Mouse (Mus musculus): Measurements from ENCODE around the gene Gucy1b2. TPM values are rescaled to one million over a fixed set of nuclear protein-coding genes. Genes with fewer than 3 reads are reported as not detected.

Gene Gucy1b2
- polyA plus RNA-seq, 1 experiment from 2014 or later: 2.2 TPM

DNA sequence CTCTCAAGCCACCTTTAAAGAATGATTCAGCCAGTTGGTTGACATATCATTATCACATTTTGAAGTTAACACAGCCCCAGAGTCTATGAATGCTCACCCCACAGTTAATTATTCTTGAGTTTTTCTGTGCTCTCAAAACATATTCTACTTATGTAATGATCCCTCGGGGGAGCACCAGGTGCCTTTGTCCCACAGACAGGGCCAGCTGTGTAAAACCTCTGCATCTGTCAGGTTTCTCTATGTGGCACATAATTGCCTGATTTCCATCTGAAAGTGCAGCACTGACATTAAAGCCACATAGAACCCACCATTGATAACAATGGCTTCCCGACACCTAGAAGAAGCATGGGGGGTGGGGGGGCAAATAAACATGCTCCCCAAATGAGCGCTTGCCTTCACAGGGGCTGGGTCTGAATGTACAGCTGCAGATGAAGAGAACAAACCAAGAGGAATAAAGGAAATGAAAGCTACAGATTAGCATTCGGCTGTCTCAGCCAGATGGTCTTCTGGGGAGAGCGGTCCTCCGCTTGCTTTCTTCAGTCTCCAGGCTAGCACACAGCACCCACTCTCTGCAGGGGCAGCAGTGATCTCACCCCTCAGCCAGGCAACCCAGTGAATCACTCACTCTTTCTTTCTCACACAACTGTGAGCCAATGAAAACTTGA lies 66.9 kb downstream of the Gucy1b2 start:
- ATAC-seq (ENCODE audit: low FRiP score, low read depth): peak; percentile 85
- Histone ChIP-seq H3K27me3 (no peaks in the 10 kb centered on the region), H3K4me3 (no peak overlapping the region), H3K4me1 (peaks cover 18% of the 10 kb centered on the region), H3K27ac (replicated peaks) (peak overlapping the region; percentile 70), H3K36me3 (no peaks in the 10 kb centered on the region), H3K9me3 (no peaks in the 10 kb centered on the region), H3K4me2 (replicated peaks) (peak overlapping the region; percentile 28), H3K9ac (replicated peaks) (no peak overlapping the region)
- WGBS: 36% methylated on average over 6 of the region's 6 CpGs

DNA sequence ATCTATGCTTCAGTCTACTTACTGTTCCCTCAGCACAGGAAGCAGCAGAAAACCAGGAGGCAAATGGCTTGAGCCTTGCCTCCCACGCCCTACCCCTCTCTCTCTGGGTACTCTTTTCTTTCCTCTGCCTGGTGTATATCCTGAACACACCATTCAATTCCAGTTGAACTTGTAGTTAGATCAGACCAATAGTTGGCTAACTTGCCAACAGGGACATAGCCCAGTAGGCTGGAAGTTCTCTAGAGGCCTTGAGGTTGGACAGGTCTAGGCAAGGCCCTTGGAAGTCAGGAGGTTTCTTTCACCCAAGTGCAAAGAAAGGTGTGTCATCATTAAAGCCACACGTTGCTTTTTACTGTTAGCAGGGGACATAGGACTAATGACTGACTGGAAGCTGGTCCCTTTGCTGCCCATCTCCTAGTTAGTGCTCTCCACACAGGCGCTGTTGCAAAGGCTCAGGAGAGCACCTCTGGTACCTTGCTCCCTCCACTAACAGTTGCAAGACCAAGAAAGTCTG lies 72.2 kb downstream of the Gucy1b2 start:
- WGBS: 90% methylated on average over 3 of the region's 3 CpGs
- Histone ChIP-seq H3K4me1 (peaks cover 4% of the 10 kb centered on the region; the same call in 1 of the 2 replicates), H3K9me3 (no peaks in the 10 kb centered on the region), H3K4me3 (no peak overlapping the region), H3K36me3 (no peaks in the 10 kb centered on the region), H3K9ac (replicated peaks) (no peak overlapping the region), H3K27ac (replicated peaks) (no peak overlapping the region), H3K4me2 (replicated peaks) (no peak overlapping the region), H3K27me3 (no peaks in the 10 kb centered on the region)
- ATAC-seq (ENCODE audit: low FRiP score, low read depth): no peak

DNA sequence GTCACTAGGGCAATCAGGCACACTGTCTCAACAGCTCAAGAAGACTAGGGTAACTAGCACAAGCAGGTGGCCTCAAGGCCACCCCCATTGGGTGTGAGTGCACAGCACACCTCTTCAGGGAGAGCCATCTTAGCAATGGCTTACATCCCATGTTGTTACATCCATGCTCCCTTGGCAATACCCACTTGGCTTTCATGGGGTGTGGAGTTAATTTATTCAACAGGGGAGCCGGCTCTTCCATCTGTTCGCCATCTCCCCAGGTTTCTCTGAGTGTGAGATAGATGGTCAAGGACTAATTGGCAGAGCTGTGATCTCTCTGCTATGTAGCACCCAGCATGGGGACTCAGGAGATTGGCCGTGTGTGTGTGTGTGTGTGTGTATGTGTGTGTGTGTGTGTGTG lies 73.0 kb downstream of the Gucy1b2 start:
- H3K4me3 ChIP-seq: no peak overlapping the region
- H3K27ac ChIP-seq (replicated peaks): no peak overlapping the region
- H3K36me3 ChIP-seq: no peaks in the 10 kb centered on the region
- 95% methylated on average over 3 of the region's 3 CpGs for WGBS
- H3K27me3 ChIP-seq: no peaks in the 10 kb centered on the region
- H3K9me3 ChIP-seq: no peaks in the 10 kb centered on the region
- H3K9ac ChIP-seq (replicated peaks): no peak overlapping the region
- no peak for ATAC-seq (ENCODE audit: low FRiP score, low read depth)
- no peaks in the 10 kb centered on the region for H3K4me1 ChIP-seq
- no peak overlapping the region for H3K4me2 ChIP-seq (replicated peaks)

DNA sequence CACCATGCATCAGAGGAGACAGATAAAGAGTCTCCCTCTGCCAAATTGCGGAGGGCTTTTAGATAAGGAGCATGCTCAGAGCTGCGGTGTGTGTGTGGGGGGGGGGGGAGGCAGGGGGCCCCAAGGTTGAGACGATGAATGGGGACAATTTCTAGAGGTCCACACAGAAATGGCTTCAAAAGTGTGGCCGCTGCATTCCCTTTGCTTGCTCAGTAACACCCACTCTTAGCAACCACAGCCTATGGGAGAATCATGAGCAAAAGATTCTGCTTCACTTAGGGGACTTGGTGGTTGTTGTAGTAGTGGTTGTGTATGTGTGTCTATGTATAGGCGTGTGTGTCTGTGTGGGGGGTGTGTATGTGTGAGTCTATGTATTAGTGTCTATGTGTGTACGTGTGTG lies 75.5 kb downstream of the Gucy1b2 start:
- Histone ChIP-seq H3K4me2 (replicated peaks) (no peak overlapping the region), H3K4me1 (no peaks in the 10 kb centered on the region), H3K27ac (replicated peaks) (no peak overlapping the region), H3K27me3 (no peaks in the 10 kb centered on the region), H3K9ac (replicated peaks) (no peak overlapping the region), H3K36me3 (0 out of 2 replicates have a peak, but pooled peaks cover 7% of the 10 kb centered on the region), H3K9me3 (no peaks in the 10 kb centered on the region), H3K4me3 (no peak overlapping the region)
- 73% methylated on average over 6 of the region's 6 CpGs for WGBS
- ATAC-seq (ENCODE audit: low FRiP score, low read depth): no peak

DNA sequence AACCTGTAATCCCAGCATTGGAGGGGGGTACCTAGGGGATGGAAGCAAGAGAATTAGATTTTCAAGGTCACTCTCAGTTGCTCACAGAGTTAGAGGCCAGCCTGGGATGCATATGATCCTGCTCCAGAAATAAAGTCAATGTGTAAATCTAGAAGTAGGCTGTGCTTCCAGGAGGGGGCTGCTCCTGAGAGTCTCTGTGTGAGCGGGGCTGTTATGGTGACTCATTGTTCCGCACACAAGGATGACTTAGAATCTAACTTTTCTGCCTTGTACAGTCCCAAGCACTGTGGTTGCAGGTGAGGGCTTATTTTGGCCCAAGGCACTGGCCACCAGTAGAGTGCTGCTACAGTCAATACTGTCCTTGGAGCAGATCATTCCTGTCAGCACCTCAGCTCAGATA lies 76.7 kb downstream of the Gucy1b2 start:
- H3K27ac ChIP-seq (replicated peaks): no peak overlapping the region
- no peak for ATAC-seq (ENCODE audit: low FRiP score, low read depth)
- no peak overlapping the region for H3K9ac ChIP-seq (replicated peaks)
- H3K36me3 ChIP-seq: 0 out of 2 replicates have a peak, but pooled peaks cover 7% of the 10 kb centered on the region
- H3K4me1 ChIP-seq: no peaks in the 10 kb centered on the region
- WGBS: 96% methylated on average over 2 of the region's 2 CpGs
- H3K9me3 ChIP-seq: no peaks in the 10 kb centered on the region
- no peak overlapping the region for H3K4me3 ChIP-seq
- H3K27me3 ChIP-seq: no peaks in the 10 kb centered on the region
- no peak overlapping the region for H3K4me2 ChIP-seq (replicated peaks)

DNA sequence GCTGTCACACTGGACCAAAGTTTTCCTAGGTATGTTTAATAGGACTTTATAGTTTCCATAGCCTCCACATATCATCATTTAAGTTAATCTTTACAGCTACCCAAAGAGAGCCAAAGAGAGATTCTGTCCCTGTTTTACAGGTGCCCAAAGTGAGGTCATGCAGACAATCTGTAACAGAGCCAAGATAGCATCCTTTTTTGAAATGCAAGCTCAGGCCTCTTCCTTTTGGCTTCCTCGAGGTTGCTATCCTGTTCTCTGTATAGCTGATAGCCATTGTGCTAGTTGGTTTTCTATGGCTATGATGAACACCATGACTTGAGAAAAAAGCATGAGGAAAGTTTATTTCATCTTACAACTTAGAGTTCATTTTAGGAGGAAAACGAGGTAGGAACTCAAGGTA lies 80.0 kb downstream of the Gucy1b2 start:
- Histone ChIP-seq H3K9me3 (no peaks in the 10 kb centered on the region), H3K4me2 (replicated peaks) (no peak overlapping the region), H3K36me3 (0 out of 2 replicates have a peak, but pooled peaks cover 7% of the 10 kb centered on the region), H3K4me3 (no peak overlapping the region), H3K27ac (replicated peaks) (no peak overlapping the region), H3K9ac (replicated peaks) (no peak overlapping the region), H3K4me1 (no peaks in the 10 kb centered on the region), H3K27me3 (no peaks in the 10 kb centered on the region)
- no peak for ATAC-seq (ENCODE audit: low FRiP score, low read depth)
- 94% methylated on average over 2 of the region's 2 CpGs for WGBS

DNA sequence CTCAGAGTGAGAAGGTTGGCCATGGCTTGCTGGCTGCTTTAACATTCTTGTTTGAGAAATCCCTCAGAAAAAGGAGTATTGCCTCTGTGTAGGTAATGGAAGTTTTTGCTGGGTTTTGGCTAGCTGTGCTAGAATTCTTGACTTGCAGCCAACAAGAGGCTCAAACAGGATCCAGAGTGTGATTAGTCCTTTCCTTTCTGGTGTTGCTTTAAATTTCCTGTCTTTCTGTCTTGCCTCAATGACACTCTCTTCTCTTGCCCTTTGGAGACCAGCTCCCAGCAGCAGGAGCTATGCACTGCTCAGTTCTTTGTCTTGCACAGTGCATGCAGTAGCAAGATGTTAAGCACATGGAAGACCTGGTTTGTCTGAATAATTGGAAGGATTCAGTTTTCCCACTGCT lies 80.4 kb downstream of the Gucy1b2 start:
- H3K4me3 ChIP-seq: no peak overlapping the region
- 0 out of 2 replicates have a peak, but pooled peaks cover 7% of the 10 kb centered on the region for H3K36me3 ChIP-seq
- no peaks in the 10 kb centered on the region for H3K4me1 ChIP-seq
- no peaks in the 10 kb centered on the region for H3K27me3 ChIP-seq
- no peak overlapping the region for H3K9ac ChIP-seq (replicated peaks)
- H3K4me2 ChIP-seq (replicated peaks): no peak overlapping the region
- no peaks in the 10 kb centered on the region for H3K9me3 ChIP-seq
- no peak for ATAC-seq (ENCODE audit: low FRiP score, low read depth)
- H3K27ac ChIP-seq (replicated peaks): no peak overlapping the region

DNA sequence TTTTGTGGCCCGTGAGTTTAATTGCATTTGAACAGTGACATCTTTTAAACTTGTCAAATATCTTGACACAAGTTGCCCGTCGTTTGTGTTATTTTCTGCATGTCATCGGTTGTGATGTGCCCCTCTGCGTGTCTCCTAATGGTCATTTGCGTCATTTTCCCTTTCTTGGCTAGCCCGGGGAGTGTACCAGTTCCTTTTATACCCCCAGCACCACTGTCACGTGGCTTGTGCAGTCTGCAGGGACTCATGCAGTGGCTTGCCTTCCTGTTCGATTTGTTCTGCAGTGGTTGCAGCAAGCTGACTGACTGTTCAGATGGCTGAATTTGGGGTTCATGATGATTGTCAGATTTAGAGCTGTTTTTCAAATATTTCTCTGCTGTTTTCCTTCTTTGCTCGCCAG lies 82.1 kb downstream of the Gucy1b2 start:
- no peaks in the 10 kb centered on the region for H3K27me3 ChIP-seq
- no peak overlapping the region for H3K4me2 ChIP-seq (replicated peaks)
- H3K9me3 ChIP-seq: no peaks in the 10 kb centered on the region
- H3K27ac ChIP-seq (replicated peaks): no peak overlapping the region
- H3K4me1 ChIP-seq: no peaks in the 10 kb centered on the region
- H3K4me3 ChIP-seq: no peak overlapping the region
- no peak overlapping the region for H3K9ac ChIP-seq (replicated peaks)
- H3K36me3 ChIP-seq: 0 out of 2 replicates have a peak, but pooled peaks cover 7% of the 10 kb centered on the region
- ATAC-seq (ENCODE audit: low FRiP score, low read depth): no peak
- 92% methylated on average over 10 of the region's 10 CpGs for WGBS

DNA sequence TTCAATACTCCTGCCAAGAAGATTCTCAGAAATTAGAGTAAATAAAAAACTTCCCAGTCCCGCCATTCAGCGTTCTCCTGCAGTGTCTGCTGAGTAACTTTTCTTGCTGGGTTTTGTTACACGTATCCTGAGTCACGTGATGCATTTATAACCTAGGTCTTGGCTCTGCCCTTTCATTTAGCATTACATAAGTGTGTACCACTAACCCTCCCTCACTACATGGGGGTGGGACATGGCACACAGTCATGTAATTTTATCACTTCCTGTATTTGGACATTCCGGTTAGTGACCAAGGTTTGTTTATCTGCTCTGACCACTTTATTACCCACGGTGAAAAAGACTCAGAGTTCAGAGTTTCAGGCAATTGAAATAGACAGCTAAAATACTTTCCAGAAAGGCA lies 85.3 kb downstream of the Gucy1b2 start:
- WGBS: 89% methylated on average over 6 of the region's 6 CpGs
- Histone ChIP-seq H3K9ac (replicated peaks) (no peak overlapping the region), H3K36me3 (peaks cover 12% of the 10 kb centered on the region; the same call in 1 of the 2 replicates), H3K9me3 (no peaks in the 10 kb centered on the region), H3K27ac (replicated peaks) (no peak overlapping the region), H3K27me3 (no peaks in the 10 kb centered on the region), H3K4me1 (no peaks in the 10 kb centered on the region), H3K4me3 (no peak overlapping the region), H3K4me2 (replicated peaks) (no peak overlapping the region)
- ATAC-seq (ENCODE audit: low FRiP score, low read depth): no peak

DNA sequence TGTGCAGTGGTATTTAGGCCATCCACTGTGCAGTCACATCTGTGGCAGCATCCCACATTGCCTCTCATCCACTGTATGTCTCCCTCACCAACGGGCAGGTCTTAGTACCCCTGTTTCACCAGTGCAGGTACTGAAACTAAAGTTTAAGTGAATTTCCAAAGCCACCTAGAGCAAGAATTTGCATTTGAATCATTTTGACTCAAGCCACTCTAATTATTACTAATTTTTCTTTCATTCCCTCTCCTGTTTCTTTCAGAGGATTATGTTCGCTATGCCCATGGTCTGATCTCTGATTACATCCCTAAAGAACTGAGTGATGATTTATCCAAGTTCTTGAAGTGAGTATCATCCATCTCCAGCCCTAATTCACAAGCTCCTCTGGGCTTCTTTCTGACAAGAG lies 92.3 kb downstream of the Gucy1b2 start:
- WGBS: 88% methylated on average over 2 of the region's 2 CpGs
- Histone ChIP-seq H3K36me3 (peaks cover 35% of the 10 kb centered on the region), H3K4me1 (no peaks in the 10 kb centered on the region)

DNA sequence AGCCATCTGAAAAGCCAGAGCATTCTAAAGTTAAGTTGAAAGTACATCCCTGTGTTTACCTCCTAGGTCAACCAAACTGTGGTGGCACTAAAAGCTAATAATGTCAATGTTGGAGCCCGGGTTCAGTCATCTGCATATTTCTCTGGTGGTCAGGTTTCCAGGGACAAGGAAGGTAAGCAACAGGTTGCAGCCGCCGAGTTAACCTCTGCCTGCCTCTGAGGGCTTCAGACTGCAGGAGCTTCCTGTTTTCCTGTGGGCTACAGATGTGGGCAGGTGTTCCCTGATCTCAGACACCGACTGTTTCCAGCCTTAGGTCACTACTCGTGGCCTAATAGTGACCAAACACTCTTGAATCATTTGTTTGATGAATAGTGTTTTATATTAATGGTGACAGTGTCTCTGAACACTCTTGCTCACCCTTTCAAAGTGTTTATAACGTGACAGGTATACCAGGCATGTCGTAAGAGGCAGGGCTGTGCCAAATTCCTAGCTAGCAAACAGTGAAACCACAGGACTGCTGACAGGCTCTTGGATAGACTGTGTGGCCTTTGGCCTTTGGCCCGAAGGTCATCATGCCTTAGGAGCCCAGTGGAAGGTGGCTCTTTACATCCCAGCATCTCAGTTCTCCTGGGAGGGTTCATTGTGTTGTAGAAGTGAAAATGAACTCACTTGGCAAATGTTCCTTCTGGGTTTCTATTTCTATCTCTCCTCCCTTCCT lies 94.7 kb downstream of the Gucy1b2 start:
- no peak overlapping the region for H3K9ac ChIP-seq (replicated peaks)
- no peaks in the 10 kb centered on the region for H3K27me3 ChIP-seq
- no peaks in the 10 kb centered on the region for H3K9me3 ChIP-seq
- no peak overlapping the region for H3K4me2 ChIP-seq (replicated peaks)
- 89% methylated on average over 8 of the region's 8 CpGs for WGBS
- no peak for ATAC-seq (ENCODE audit: low FRiP score, low read depth)
- no peak overlapping the region for H3K4me3 ChIP-seq
- peaks cover 30% of the 10 kb centered on the region for H3K36me3 ChIP-seq
- H3K27ac ChIP-seq (replicated peaks): no peak overlapping the region
- no peaks in the 10 kb centered on the region for H3K4me1 ChIP-seq

More for the DNA sequence above, 92.3 kb downstream of the Gucy1b2 start:
- Histone ChIP-seq H3K9me3 (no peaks in the 10 kb centered on the region), H3K27ac (replicated peaks) (no peak overlapping the region), H3K4me3 (no peak overlapping the region), H3K9ac (replicated peaks) (no peak overlapping the region), H3K27me3 (no peaks in the 10 kb centered on the region), H3K4me2 (replicated peaks) (no peak overlapping the region)
- ATAC-seq (ENCODE audit: low FRiP score, low read depth): no peak

DNA sequence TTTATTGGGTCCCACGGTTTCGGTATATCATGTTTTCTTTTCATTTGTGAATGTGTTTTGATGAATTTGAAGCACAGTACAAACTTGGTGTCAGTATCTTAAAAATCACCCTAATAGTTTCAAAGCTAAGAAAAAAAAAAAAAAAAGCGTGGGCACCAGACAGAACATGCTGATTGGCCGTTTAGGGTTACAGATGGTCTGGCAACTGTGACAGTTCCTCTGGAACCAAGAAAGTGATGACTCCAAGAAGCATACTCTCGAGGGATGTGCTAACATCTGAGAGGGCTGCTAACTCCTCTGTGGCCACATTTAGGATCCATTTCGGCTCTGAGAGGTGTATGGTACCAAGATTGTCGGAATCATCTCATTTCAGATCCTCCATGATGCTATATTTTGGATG lies 100.9 kb downstream of the Gucy1b2 start:
- no peak for ATAC-seq (ENCODE audit: low FRiP score, low read depth)
- WGBS: 90% methylated on average over 7 of the region's 7 CpGs
- no peaks in the 10 kb centered on the region for H3K27me3 ChIP-seq

More for the DNA sequence above, 100.9 kb downstream of the Gucy1b2 start:
- no peak overlapping the region for H3K4me3 ChIP-seq
- 0 out of 2 replicates have a peak, but pooled peaks cover 3% of the 10 kb centered on the region for H3K36me3 ChIP-seq
- no peaks in the 10 kb centered on the region for H3K4me1 ChIP-seq
- no peak overlapping the region for H3K4me2 ChIP-seq (replicated peaks)
- no peak overlapping the region for H3K27ac ChIP-seq (replicated peaks)
- H3K9me3 ChIP-seq: no peaks in the 10 kb centered on the region
- no peak overlapping the region for H3K9ac ChIP-seq (replicated peaks)
